Comparison of ENCODE assay signal across 7 mouse cellular contexts in genomic region chr2:156841028-156841840, GRCm38 (mm10). TPM values are rescaled to one million over a fixed set of nuclear protein-coding genes. Genes with fewer than 3 reads are reported as not detected.
A peak's percentile ranks its signal among the peaks of the same experiment; 100 is the strongest.
DNase-seq lines count a peak whose midpoint lies in the region; ATAC-seq and TF ChIP-seq lines count a peak whose summit lies in the region.

No protein-coding gene starts in this region.

- no peak overlapping the region for H3K27ac ChIP-seq in brown adipose tissue, adult 24 weeks (replicated peaks; ENCODE audit: low read depth, low read length)
- H3K27ac ChIP-seq in intestine, embryonic 16.5 days (ENCODE audit: low read length), result peak overlapping the region; percentile 94
- H3K27ac ChIP-seq in limb, embryonic 14.5 days (replicated peaks; ENCODE audit: low read depth, low read length), result peak overlapping the region; percentile 93
- H3K27ac ChIP-seq in midbrain, embryonic 14.5 days (replicated peaks; ENCODE audit: low read depth, low read length), result peak overlapping the region; percentile 78

- H3K9me3 ChIP-seq in intestine, embryonic 16.5 days (ENCODE audit: control insufficient read depth, low read length), result no peaks in the 10 kb centered on the region
- H3K9me3 ChIP-seq in limb, embryonic 14.5 days (ENCODE audit: control insufficient read depth, low read length), result no peaks in the 10 kb centered on the region
- H3K9me3 ChIP-seq in midbrain, embryonic 14.5 days (ENCODE audit: control insufficient read depth, low read length), result no peaks in the 10 kb centered on the region

- under 1% methylated on average over 41 of the region's 42 CpGs for WGBS in intestine, embryonic 16.5 days
- under 1% methylated on average over 42 of the region's 42 CpGs for WGBS in limb, embryonic 14.5 days
- WGBS in midbrain, embryonic 14.5 days, result under 1% methylated on average over 41 of the region's 42 CpGs

- no peak for TF ChIP-seq POLR2A in limb, embryonic 14.5 days (IDR thresholded peaks at IDR 0.05; ENCODE audit: borderline replicate concordance, extremely low read depth, insufficient read depth, insufficient read length)

- H3K36me3 ChIP-seq in intestine, embryonic 16.5 days (ENCODE audit: control insufficient read depth, insufficient read depth, low read length), result peaks cover 3% of the 10 kb centered on the region; the same call in 1 of the 2 replicates
- peaks cover 23% of the 10 kb centered on the region for H3K36me3 ChIP-seq in limb, embryonic 14.5 days (ENCODE audit: control insufficient read depth, insufficient read depth, low read length)
- H3K36me3 ChIP-seq in midbrain, embryonic 14.5 days (ENCODE audit: control insufficient read depth, insufficient read depth, low read length), result no peaks in the 10 kb centered on the region

- H3K27me3 ChIP-seq in intestine, embryonic 16.5 days (replicated peaks; ENCODE audit: control insufficient read depth, insufficient read depth, low read length), result no peaks in the 10 kb centered on the region
- H3K27me3 ChIP-seq in limb, embryonic 14.5 days (ENCODE audit: control insufficient read depth, insufficient read depth, low read length), result no peaks in the 10 kb centered on the region
- peaks cover 14% of the 10 kb centered on the region; the same call in 1 of the 2 replicates for H3K27me3 ChIP-seq in midbrain, embryonic 14.5 days (ENCODE audit: control insufficient read depth, insufficient read depth, low read length)

- peak overlapping the region; percentile 88 for H3K9ac ChIP-seq in intestine, embryonic 16.5 days (ENCODE audit: low read depth, low read length)
- H3K9ac ChIP-seq in limb, embryonic 14.5 days (ENCODE audit: low read depth, low read length, severe bottlenecking), result peak overlapping the region; percentile 93
- peak overlapping the region; percentile 63 for H3K9ac ChIP-seq in midbrain, embryonic 14.5 days (replicated peaks; ENCODE audit: low read length)

- H3K4me1 ChIP-seq in brown adipose tissue, adult 24 weeks (ENCODE audit: control insufficient read depth, insufficient read depth, insufficient read length, low read length), result no peaks in the 10 kb centered on the region; the same call in 1 of the 2 replicates
- H3K4me1 ChIP-seq in intestine, embryonic 16.5 days (ENCODE audit: control insufficient read depth, insufficient read depth, low read length), result peaks cover 48% of the 10 kb centered on the region
- H3K4me1 ChIP-seq in limb, embryonic 14.5 days (ENCODE audit: control insufficient read depth, insufficient read depth, low read length), result peaks cover 41% of the 10 kb centered on the region
- H3K4me1 ChIP-seq in midbrain, embryonic 14.5 days (ENCODE audit: control insufficient read depth, insufficient read depth, low read length), result peaks cover 41% of the 10 kb centered on the region

- intact Hi-C loops in gastrocnemius, postnatal 36 days (cut with DNase I), result no loop called here

- peak; percentile 45 for ATAC-seq in intestine, embryonic 16.5 days
- 0 out of 2 replicates have a peak, but pooled peaks have one; percentile 10 for ATAC-seq in limb, embryonic 14.5 days (ENCODE audit: low FRiP score, low read depth)
- ATAC-seq in midbrain, embryonic 14.5 days (ENCODE audit: low FRiP score, low TSS enrichment), result no peak; the same call in 1 of the 2 replicates

- peak overlapping the region; percentile 92 for H3K4me2 ChIP-seq in intestine, embryonic 16.5 days (ENCODE audit: low read depth, low read length)
- peak overlapping the region; percentile 82 for H3K4me2 ChIP-seq in limb, embryonic 14.5 days (replicated peaks; ENCODE audit: low read depth, low read length, severe bottlenecking)
- peak overlapping the region; percentile 98 for H3K4me2 ChIP-seq in midbrain, embryonic 14.5 days (ENCODE audit: low read length)

- H3K4me3 ChIP-seq in brown adipose tissue, adult 24 weeks (ENCODE audit: insufficient read depth, low read depth, low read length), result peak overlapping the region; percentile 57
- H3K4me3 ChIP-seq in intestine, embryonic 16.5 days (ENCODE audit: low read length), result peak overlapping the region; percentile 80
- H3K4me3 ChIP-seq in limb, embryonic 14.5 days (replicated peaks; ENCODE audit: low read length), result peak overlapping the region; percentile 83
- H3K4me3 ChIP-seq in midbrain, embryonic 14.5 days (replicated peaks; ENCODE audit: low read depth, low read length), result peak overlapping the region; percentile 60

- DNase-seq in MN1 (ENCODE audit: low spot score), result peak; percentile 59
- DNase-seq in gastrocnemius, postnatal 36 days, result peak; percentile 19 to 37
- DNase-seq in limb, embryonic 14.5 days (ENCODE audit: low spot score), result peak; percentile 55
- peak; percentile 69 for DNase-seq in midbrain, embryonic 14.5 days
- peak; percentile 39 to 62 for DNase-seq in spleen, postnatal 10 days (ENCODE audit: low spot score in 2 of 2)

RNA-seq across cellular contexts. Expression of gene Tgif2, which starts 1.4 kb away (rescaled TPM):
- not detected in 2 replicates for polyA plus RNA-seq in brown adipose tissue, adult 24 weeks (2012; ENCODE audit: insufficient read depth, insufficient read length, missing spikeins)
- under 1 TPM; 0.32 to 0.51 TPM for total RNA-seq in gastrocnemius, postnatal 36 days (2021)
- 28.3 and 28.6 TPM in 2 replicates for polyA plus RNA-seq in intestine, embryonic 16.5 days (2015; fragmentation: Nextera tagmentation; extraction: Ambion mirVana)
- 57.2 and 82.2 TPM in 2 replicates for polyA plus RNA-seq in limb, embryonic 14.5 days (2012; rRNA removed)
- 64.9 and 71.7 TPM in 2 replicates for polyA plus RNA-seq in limb, embryonic 14.5 days (2014; fragmentation: Nextera tagmentation; extraction: Ambion mirVana)
- 19.3 and 25.8 TPM in 2 replicates for polyA plus RNA-seq in midbrain, embryonic 14.5 days (2014; fragmentation: Nextera tagmentation; extraction: Ambion mirVana)

RNA-seq across cellular contexts. Expression of gene 4930518I15Rik, which starts 16.5 kb away (rescaled TPM):
- polyA plus RNA-seq in brown adipose tissue, adult 24 weeks (2012; ENCODE audit: insufficient read depth, insufficient read length, missing spikeins), result 0.83 and 1.3 TPM in 2 replicates
- under 1 TPM; 0.25 to 0.64 TPM for total RNA-seq in gastrocnemius, postnatal 36 days (2021)
- 5.1 and 5.3 TPM in 2 replicates for polyA plus RNA-seq in intestine, embryonic 16.5 days (2015; fragmentation: Nextera tagmentation; extraction: Ambion mirVana)
- polyA plus RNA-seq in limb, embryonic 14.5 days (2012; rRNA removed), result 2.6 and 3.2 TPM in 2 replicates
- 5.2 and 7.0 TPM in 2 replicates for polyA plus RNA-seq in limb, embryonic 14.5 days (2014; fragmentation: Nextera tagmentation; extraction: Ambion mirVana)
- polyA plus RNA-seq in midbrain, embryonic 14.5 days (2014; fragmentation: Nextera tagmentation; extraction: Ambion mirVana), result 5.4 and 7.0 TPM in 2 replicates

RNA-seq across cellular contexts. Expression of gene Rab5if, which starts 21.7 kb away (rescaled TPM):
- 285 and 371 TPM in 2 replicates for polyA plus RNA-seq in brown adipose tissue, adult 24 weeks (2012; ENCODE audit: insufficient read depth, insufficient read length, missing spikeins)
- 10 to 100 TPM; 79.3 to 85.6 TPM for total RNA-seq in gastrocnemius, postnatal 36 days (2021)
- 295 and 299 TPM in 2 replicates for polyA plus RNA-seq in intestine, embryonic 16.5 days (2015; fragmentation: Nextera tagmentation; extraction: Ambion mirVana)
- 106 and 120 TPM in 2 replicates for polyA plus RNA-seq in limb, embryonic 14.5 days (2012; rRNA removed)
- polyA plus RNA-seq in limb, embryonic 14.5 days (2014; fragmentation: Nextera tagmentation; extraction: Ambion mirVana), result 167 and 171 TPM in 2 replicates
- polyA plus RNA-seq in midbrain, embryonic 14.5 days (2014; fragmentation: Nextera tagmentation; extraction: Ambion mirVana), result 169 and 171 TPM in 2 replicates

RNA-seq across cellular contexts. Expression of gene Sla2, which starts 45.8 kb away (rescaled TPM):
- 0.42 TPM in 1 of 2 replicates, not detected in the other for polyA plus RNA-seq in brown adipose tissue, adult 24 weeks (2012; ENCODE audit: insufficient read depth, insufficient read length, missing spikeins)
- under 1 TPM in 1 of 2 experiments, not detected in 1; 0.26 TPM for total RNA-seq in gastrocnemius, postnatal 36 days (2021)
- polyA plus RNA-seq in intestine, embryonic 16.5 days (2015; fragmentation: Nextera tagmentation; extraction: Ambion mirVana), result 0.54 and 0.71 TPM in 2 replicates
- polyA plus RNA-seq in limb, embryonic 14.5 days (2012; rRNA removed), result 0.15 and 0.27 TPM in 2 replicates
- 0.23 and 0.26 TPM in 2 replicates for polyA plus RNA-seq in limb, embryonic 14.5 days (2014; fragmentation: Nextera tagmentation; extraction: Ambion mirVana)
- 0.22 TPM in 1 of 2 replicates, not detected in the other for polyA plus RNA-seq in midbrain, embryonic 14.5 days (2014; fragmentation: Nextera tagmentation; extraction: Ambion mirVana)

Comparison
In these comparisons a context has a peak if more than half of its experiments do, and no peak if none do; other contexts are left out.
1. RNA of gene Tgif2, which starts 1.4 kb away (polyA plus RNA-seq): 57.2 to 82.2 TPM in limb, embryonic 14.5 days, 28.3 to 28.6 TPM in intestine, embryonic 16.5 days and 19.3 to 25.8 TPM in midbrain, embryonic 14.5 days; not detected in brown adipose tissue, adult 24 weeks; every median in the first group is over 10 times any median in the second.
2. Peak in every context shown above with its lines, with median percentiles within 50 percentile points of each other: DNase-seq, H3K4me3 ChIP-seq, H3K4me2 ChIP-seq and H3K9ac ChIP-seq.